Mouse (Mus musculus) E14TG2a.4 (cell line): ENCODE results near the gene Zfhx3.

Experiments used
- CTCF ChIP-seq: conservative IDR thresholded peaks from 2 replicates; pipeline ENCODE4 v1.5.1; 2014; ENCODE audit warnings: low read length
- NANOG ChIP-seq: IDR thresholded peaks from 2 replicates; pipeline ENCODE4 v1.6.1; 2014; ENCODE audit warnings: borderline replicate concordance, low read length, mixed read lengths
- POU5F1 ChIP-seq: IDR thresholded peaks from 2 replicates; pipeline ENCODE4 v1.6.1; 2014; ENCODE audit warnings: low read length, borderline replicate concordance

DNA sequence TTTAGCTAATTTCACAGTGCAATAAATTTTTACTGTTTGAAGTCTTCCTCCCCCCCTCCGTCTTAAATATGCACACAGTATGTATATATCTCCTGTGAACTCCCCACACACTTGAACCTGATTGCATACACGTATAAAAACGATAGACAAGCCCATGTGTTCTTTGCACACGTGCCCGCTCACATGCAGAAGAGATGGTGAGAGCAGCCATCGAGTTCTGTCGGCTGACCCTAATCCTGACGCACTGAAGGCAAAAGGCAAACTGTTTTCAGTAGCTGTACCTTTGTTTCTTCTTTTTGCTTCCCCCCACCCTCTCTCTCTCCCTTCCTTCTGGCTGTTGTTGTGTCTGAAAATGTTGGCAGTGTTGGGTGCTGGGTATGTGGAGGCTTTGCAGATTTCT lies 18.4 kb downstream of the Zfhx3 start:
- no peak for TF ChIP-seq CTCF
- TF ChIP-seq NANOG, result no peak
- TF ChIP-seq POU5F1, result no peak
